Mouse (Mus musculus) liver, postnatal 0 days (tissue): Measurements from ENCODE around the gene Amer2. TPM values are rescaled to one million over a fixed set of nuclear protein-coding genes. Genes with fewer than 3 reads are reported as not detected.
"Not testable (repeated sequence)": the region's sequence is repeated elsewhere in the genome, so short reads cannot be mapped to it uniquely, and the experiment has no call there.

Experiments used
- ATAC-seq: fragments of 200-750 bp; cut with Nextera tagmentation; 2 replicates; pipeline ENCODE4 v1.8.0; 2017; ENCODE audit warnings: mild to moderate bottlenecking, moderate library complexity
- DNase-seq: peaks from one replicate; pipeline ENCODE4 v3.0.0-alpha.2; 2016
- H3K27ac ChIP-seq: fragments of 300-500 bp; sonication (generic); 2 replicates; pipeline ENCODE4 v1.5.1; 2014; ENCODE audit warnings: antibody characterized with exemption, moderate library complexity, mild to moderate bottlenecking, low read depth
- H3K27me3 ChIP-seq: fragments of 300-500 bp; sonication (generic); 2 replicates; pipeline ENCODE4 v1.6.1; 2014; ENCODE audit warnings: low read length, control low read depth, mixed read lengths; ENCODE audit not compliant: insufficient read depth
- H3K36me3 ChIP-seq: fragments of 300-500 bp; sonication (generic); replicated peaks from 2 replicates; pipeline ENCODE4 v1.6.1; 2014; ENCODE audit warnings: mild to moderate bottlenecking, control low read depth, low read length, moderate library complexity, mixed read lengths; ENCODE audit not compliant: insufficient read depth
- H3K4me1 ChIP-seq: fragments of 300-500 bp; sonication (generic); 2 replicates; pipeline ENCODE4 v1.6.1; 2014; ENCODE audit warnings: antibody characterized with exemption, mild to moderate bottlenecking, control low read depth; ENCODE audit not compliant: insufficient read depth
- H3K4me2 ChIP-seq: fragments of 300-500 bp; sonication (generic); 2 replicates; pipeline ENCODE4 v1.6.1; 2014; ENCODE audit warnings: low read depth, mild to moderate bottlenecking, low read length, moderate library complexity, mixed read lengths
- H3K4me3 ChIP-seq: fragments of 300-500 bp; sonication (generic); 2 replicates; pipeline ENCODE4 v1.5.1; 2014; ENCODE audit warnings: low read depth, low read length
- H3K9ac ChIP-seq: fragments of 300-500 bp; sonication (generic); replicated peaks from 2 replicates; pipeline ENCODE4 v1.6.1; 2014; ENCODE audit warnings: mild to moderate bottlenecking, moderate library complexity
- H3K9me3 ChIP-seq: fragments of 300-500 bp; sonication (generic); 2 replicates; pipeline ENCODE4 v1.6.1; 2016; ENCODE audit warnings: mild to moderate bottlenecking, control low read depth, low read length, mixed read lengths
- CTCF ChIP-seq: sonication (generic); IDR thresholded peaks from 2 replicates; pipeline ENCODE4 v1.5.1; 2016; ENCODE audit warnings: antibody characterized with exemption, low read depth
- EP300 ChIP-seq: IDR thresholded peaks from 2 replicates; pipeline ENCODE4 v1.6.1; 2016; ENCODE audit warnings: antibody characterized with exemption, low read depth, mild to moderate bottlenecking
- WGBS: fragments of 180-500 bp; shearing (Covaris S2); extraction: QIAGEN DNeasy Blood & Tissue Kit; methylation state at CpG from one replicate; pipeline ENCODE4 v1.1.7; 2014; ENCODE audit not compliant: insufficient replicate concordance; 5-methylcytosine and 5-hydroxymethylcytosine counted together
- polyA plus RNA-seq: library from polyadenylated mRNA; unstranded; fragments of >200 nt; fragmentation: Nextera tagmentation; extraction: Ambion mirVana; gene quantifications from 2 replicates; pipeline ENCODE4 v1.2.1, GENCODE M21; 2015

Gene Amer2
- polyA plus RNA-seq = 0.86 and 1.0 TPM in 2 replicates

DNA sequence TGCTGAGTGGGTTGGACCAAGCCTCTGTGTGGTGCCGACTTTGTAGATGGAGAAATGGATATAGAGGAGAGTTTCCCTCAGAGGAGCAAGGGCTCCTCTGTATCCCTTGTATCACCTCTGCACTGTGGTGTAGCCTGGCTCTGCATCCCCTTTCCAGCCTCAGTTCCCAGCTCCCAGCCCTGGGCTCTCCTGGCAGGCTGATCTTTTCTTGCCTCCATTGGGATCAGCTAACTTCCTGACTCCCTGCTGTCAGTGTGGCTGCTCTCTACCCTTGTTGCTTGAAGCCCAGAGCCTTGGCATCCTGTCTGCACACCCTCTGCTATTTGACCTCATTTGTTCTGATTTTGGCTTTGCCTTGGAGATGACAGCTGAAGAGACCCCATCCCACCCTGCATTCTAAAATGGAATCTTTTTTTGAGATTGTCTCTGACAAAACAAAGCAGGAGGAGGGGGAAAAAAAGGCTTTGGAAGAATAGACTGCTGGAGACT lies at the start of gene Amer2:
Gene Amer2 (plus strand): TSS at position 439 of the 489 bp plus-strand sequence.
- Histone ChIP-seq H3K4me3 (no peak within 1 kb of the TSS), H3K27me3 (peaks cover 5% of the 10 kb centered on the region), H3K4me1 (peaks cover 1% of the 10 kb centered on the region; the same call in 1 of the 2 replicates), H3K9me3 (no peaks in the 10 kb centered on the region), H3K27ac (no peak within 1 kb of the TSS), H3K4me2 (no peak within 1 kb of the TSS), H3K9ac (no peak within 1 kb of the TSS), H3K36me3 (no peaks in the 10 kb centered on the region)
- ATAC-seq (no peak), DNase-seq (no peak)
- WGBS = 69% methylated on average over 1 of the region's 1 CpGs
- no peak for TF ChIP-seq EP300

DNA sequence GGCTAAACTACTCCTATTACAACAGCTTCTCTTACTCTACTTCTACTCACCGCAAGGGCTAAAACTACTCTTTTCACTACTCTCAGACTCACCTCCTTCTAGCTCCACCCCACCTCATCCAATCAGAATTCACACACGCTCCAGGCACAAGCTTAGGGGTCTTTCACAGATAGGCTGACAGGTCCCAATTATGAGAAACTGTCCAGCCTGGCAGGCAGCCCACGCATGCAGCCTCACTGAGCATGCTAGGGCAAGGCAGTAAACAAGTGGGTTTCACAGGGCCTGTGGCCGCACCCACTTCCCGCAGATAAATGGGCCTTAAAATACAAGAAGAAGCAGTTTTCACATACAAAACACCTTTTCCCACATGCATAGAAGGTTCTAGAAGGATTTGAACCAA lies 33.1 kb upstream of the Amer2 start:
- not testable (repeated sequence) for H3K9ac ChIP-seq, H3K36me3 ChIP-seq, H3K27me3 ChIP-seq, H3K9me3 ChIP-seq, H3K4me2 ChIP-seq, H3K4me3 ChIP-seq, ATAC-seq, H3K4me1 ChIP-seq, H3K27ac ChIP-seq, DNase-seq
- WGBS = 74% methylated on average over 5 of the region's 5 CpGs

DNA sequence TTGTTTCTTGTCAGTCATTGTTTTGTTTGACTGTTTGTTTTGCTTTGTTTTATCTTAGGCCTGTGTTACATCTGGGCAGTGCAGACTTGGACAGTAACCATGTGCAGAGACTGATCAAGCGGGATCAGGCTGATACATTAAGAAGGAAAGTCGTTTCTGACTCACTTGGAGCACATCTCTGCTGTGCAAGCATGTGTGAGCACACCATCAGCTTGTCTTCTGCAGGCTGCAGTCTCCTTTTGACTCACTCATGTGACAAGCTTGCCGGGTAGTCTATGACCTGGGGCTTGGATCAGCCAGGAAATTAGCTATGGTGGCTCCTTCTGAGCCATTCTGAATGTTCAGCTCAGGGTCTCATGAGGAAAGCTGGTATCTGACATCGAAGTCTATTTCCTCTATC lies 32.5 kb upstream of the Amer2 start:
- H3K27ac ChIP-seq = no peak overlapping the region
- no peak overlapping the region for H3K9ac ChIP-seq
- ATAC-seq (no peak), DNase-seq (no peak)
- H3K27me3 ChIP-seq = no peaks in the 10 kb centered on the region
- no peak overlapping the region for H3K4me3 ChIP-seq
- no peaks in the 10 kb centered on the region for H3K4me1 ChIP-seq
- no peak overlapping the region for H3K4me2 ChIP-seq
- no peaks in the 10 kb centered on the region for H3K36me3 ChIP-seq
- TF ChIP-seq EP300 = no peak
- TF ChIP-seq CTCF = no peak
- no peaks in the 10 kb centered on the region for H3K9me3 ChIP-seq
- WGBS = 63% methylated on average over 4 of the region's 4 CpGs

DNA sequence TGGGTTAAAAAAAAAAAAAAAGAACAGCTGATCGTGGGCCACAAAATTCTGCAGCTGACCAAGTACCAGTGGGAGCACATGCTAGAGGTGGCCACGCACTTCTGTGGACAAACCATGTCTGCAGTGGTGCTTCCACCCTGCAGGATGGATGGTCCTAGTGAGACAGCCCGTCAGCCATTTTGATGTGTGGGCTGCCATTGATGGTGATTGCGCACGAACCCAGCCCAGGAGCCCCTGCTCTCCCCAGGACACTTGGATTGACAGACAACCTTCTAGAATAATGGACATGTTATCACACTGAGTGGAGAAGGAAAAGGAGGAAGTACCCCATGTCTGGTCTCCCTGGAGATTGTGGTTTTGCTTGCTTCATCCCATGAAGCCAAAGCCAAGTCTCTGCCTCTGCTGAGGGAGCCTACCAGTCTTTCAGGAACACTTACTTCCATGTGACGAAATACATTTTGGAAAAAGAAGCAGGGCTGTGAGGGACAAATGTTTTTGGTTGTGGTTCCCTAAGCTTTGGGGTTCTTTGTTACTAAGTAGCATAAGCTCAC lies 27.7 kb upstream of the Amer2 start:
- Histone ChIP-seq H3K36me3 (no peaks in the 10 kb centered on the region), H3K27ac (no peak overlapping the region), H3K4me3 (no peak overlapping the region), H3K9me3 (no peaks in the 10 kb centered on the region), H3K4me2 (no peak overlapping the region), H3K9ac (no peak overlapping the region), H3K4me1 (no peaks in the 10 kb centered on the region), H3K27me3 (no peaks in the 10 kb centered on the region)
- DNase-seq = no peak
- no peak for ATAC-seq
- 71% methylated on average over 6 of the region's 6 CpGs for WGBS
- TF ChIP-seq CTCF (no peak), EP300 (no peak)

DNA sequence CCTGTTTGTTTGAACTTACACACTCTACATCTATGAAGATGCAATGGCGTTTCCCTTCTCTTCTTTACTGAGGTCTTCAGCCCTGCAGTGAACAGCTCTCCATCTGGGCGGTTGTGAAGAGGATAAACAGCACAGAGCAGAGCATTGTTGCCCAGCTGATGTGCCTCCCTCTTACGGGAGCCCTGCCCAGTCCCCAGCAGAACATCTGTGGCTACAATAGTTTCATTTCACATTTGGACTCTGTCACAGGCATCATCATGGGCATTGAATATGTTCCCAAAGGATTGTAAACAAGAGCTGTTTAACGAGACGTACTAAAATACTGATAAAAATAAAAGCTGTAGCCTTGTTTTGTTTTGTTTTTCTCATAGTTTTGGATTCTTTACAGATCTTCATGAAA lies 14.7 kb upstream of the Amer2 start:
- Histone ChIP-seq H3K4me3 (no peak overlapping the region), H3K27ac (no peak overlapping the region), H3K9me3 (no peaks in the 10 kb centered on the region), H3K36me3 (no peaks in the 10 kb centered on the region), H3K4me2 (no peak overlapping the region), H3K4me1 (no peaks in the 10 kb centered on the region), H3K9ac (no peak overlapping the region), H3K27me3 (no peaks in the 10 kb centered on the region)
- ATAC-seq = no peak
- WGBS = 71% methylated on average over 5 of the region's 5 CpGs
- TF ChIP-seq EP300 (no peak), CTCF (no peak)
- DNase-seq = no peak

DNA sequence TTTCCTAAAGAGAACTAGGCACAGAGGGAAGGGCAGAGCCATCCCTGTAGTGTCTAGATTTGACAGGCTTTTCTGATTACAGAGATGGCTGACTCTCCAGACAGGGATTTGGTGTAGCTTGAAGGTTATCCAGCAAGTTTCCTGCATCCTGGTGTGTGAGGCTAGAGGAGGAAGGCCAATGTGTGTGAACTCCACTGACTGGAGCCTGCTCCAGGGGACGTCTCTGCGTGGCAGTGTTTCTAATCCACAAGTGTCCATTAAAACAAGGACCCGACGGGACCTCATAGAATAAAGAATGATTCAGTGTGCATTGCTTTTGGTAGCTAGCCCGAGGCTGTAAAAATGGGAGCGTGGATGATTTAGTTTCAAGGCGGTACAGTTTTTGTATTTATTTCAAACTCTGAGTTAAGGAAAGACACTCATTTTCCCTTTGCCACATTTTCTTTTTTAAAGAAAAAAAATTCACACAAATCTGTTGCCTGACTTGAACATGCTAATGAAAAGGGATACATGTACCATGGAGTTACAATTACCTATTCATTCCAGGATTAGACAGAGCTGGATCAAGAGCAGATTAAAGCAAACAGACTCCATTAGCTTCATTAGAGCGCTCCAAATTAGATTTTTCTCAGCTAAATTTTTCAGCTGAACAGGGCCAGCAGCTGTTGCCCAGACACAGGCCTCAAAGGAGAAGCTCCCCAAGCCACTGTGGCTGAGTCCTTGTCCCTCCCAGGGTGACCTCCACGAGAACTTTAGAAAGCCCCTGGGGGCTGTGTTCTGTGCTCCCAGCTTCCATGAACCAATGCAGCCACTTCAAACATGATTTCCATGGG lies 11.5 kb upstream of the Amer2 start:
- no peak for TF ChIP-seq EP300
- no peak for TF ChIP-seq CTCF
- Histone ChIP-seq H3K4me2 (no peak overlapping the region), H3K4me1 (no peaks in the 10 kb centered on the region), H3K9me3 (no peaks in the 10 kb centered on the region), H3K27me3 (no peaks in the 10 kb centered on the region), H3K4me3 (no peak overlapping the region), H3K36me3 (no peaks in the 10 kb centered on the region), H3K27ac (no peak overlapping the region), H3K9ac (no peak overlapping the region)
- DNase-seq = no peak
- ATAC-seq = no peak
- 75% methylated on average over 9 of the region's 9 CpGs for WGBS
